Mouse (Mus musculus) forebrain, embryonic 13.5 days (tissue): ENCODE results near the gene 3110040M04Rik. TPM values are rescaled to one million over a fixed set of nuclear protein-coding genes. Genes with fewer than 3 reads are reported as not detected.

Experiments used
- ATAC-seq: fragments of 200-750 bp; cut with Nextera tagmentation; 2 replicates; pipeline ENCODE4 v1.8.0; 2017
- H3K27ac ChIP-seq: fragments of 300-500 bp; sonication (generic); 2 replicates; pipeline ENCODE4 v1.5.1; 2015; ENCODE audit warnings: inconsistent platforms, mild to moderate bottlenecking, moderate library complexity
- H3K27me3 ChIP-seq: fragments of 300-500 bp; sonication (generic); 2 replicates; pipeline ENCODE4 v1.6.1; 2015; ENCODE audit warnings: mild to moderate bottlenecking, inconsistent platforms
- H3K36me3 ChIP-seq: fragments of 300-500 bp; sonication (generic); 2 replicates; pipeline ENCODE4 v1.6.1; 2015; ENCODE audit warnings: mild to moderate bottlenecking, inconsistent platforms; ENCODE audit not compliant: poor library complexity, severe bottlenecking
- H3K4me1 ChIP-seq: fragments of 300-500 bp; sonication (generic); 2 replicates; pipeline ENCODE4 v1.6.1; 2015; ENCODE audit warnings: inconsistent platforms
- H3K4me2 ChIP-seq: fragments of 300-500 bp; sonication (generic); 2 replicates; pipeline ENCODE4 v1.6.1; 2015; ENCODE audit warnings: inconsistent platforms, mild to moderate bottlenecking, moderate library complexity
- H3K4me3 ChIP-seq: fragments of 300-500 bp; sonication (generic); 2 replicates; pipeline ENCODE4 v1.5.1; 2015; ENCODE audit warnings: mild to moderate bottlenecking, inconsistent platforms
- H3K9ac ChIP-seq: fragments of 300-500 bp; sonication (generic); 2 replicates; pipeline ENCODE4 v1.6.1; 2015; ENCODE audit warnings: mild to moderate bottlenecking, inconsistent platforms
- H3K9me3 ChIP-seq: fragments of 300-500 bp; sonication (generic); replicated peaks from 2 replicates; pipeline ENCODE4 v1.6.1; 2016; ENCODE audit warnings: inconsistent platforms
- WGBS: fragments of 180-500 bp; shearing (Covaris S2); methylation state at CpG from one replicate; pipeline ENCODE4 v1.1.7; 2015; 5-methylcytosine and 5-hydroxymethylcytosine counted together
- polyA plus RNA-seq: library from polyadenylated mRNA; unstranded; fragments of >200 nt; fragmentation: Nextera tagmentation; extraction: Ambion mirVana; gene quantifications from 2 replicates; pipeline ENCODE4 v1.2.1, GENCODE M21; 2015

The 3110040M04Rik gene
- polyA plus RNA-seq, 1 experiment from 2014 or later = not detected

- Histone ChIP-seq H3K4me2 (no peak overlapping the region), H3K9me3 (no peaks in the 10 kb centered on the region), H3K4me3 (no peak overlapping the region), H3K36me3 (no peaks in the 10 kb centered on the region), H3K27ac (no peak overlapping the region), H3K27me3 (no peaks in the 10 kb centered on the region), H3K9ac (no peak overlapping the region), H3K4me1 (no peaks in the 10 kb centered on the region)
- no peak for ATAC-seq
- 86% methylated on average over 1 of the region's 1 CpGs for WGBS
Measured at GRCm38 (mm10) chr1:151223377-151223776, 19.5 kb downstream of the 3110040M04Rik start.

- 94% methylated on average over 1 of the region's 1 CpGs for WGBS
- no peak for ATAC-seq
- no peaks in the 10 kb centered on the region for H3K27me3 ChIP-seq
Measured at GRCm38 (mm10) chr1:151224536-151224935, 20.6 kb downstream of the 3110040M04Rik start.

DNA sequence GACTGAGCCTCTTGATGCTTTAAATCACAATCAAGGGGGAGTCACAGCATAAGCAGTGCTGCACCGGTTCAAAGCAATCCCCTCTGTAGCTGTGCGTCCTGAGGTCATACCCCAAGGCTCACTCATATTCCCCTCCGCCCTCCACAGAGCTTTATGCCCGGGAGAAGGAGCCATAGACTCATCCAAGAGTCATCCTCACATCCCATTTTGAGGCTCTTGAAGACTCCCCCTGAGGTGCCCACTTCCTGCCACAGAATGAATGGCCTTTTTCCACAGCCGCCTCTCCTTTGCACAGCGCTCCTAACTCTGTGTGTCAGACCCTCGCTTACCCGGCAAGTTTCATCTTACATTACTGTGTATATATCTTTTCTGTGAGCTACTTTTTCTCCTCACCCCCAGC, 23.6 kb downstream of the 3110040M04Rik start:
- H3K27me3 ChIP-seq = no peaks in the 10 kb centered on the region
- 88% methylated on average over 8 of the region's 8 CpGs for WGBS

More at GRCm38 (mm10) chr1:151224536-151224935, 20.6 kb downstream of the 3110040M04Rik start:
- Histone ChIP-seq H3K36me3 (no peaks in the 10 kb centered on the region), H3K4me3 (no peak overlapping the region), H3K4me1 (no peaks in the 10 kb centered on the region), H3K9ac (no peak overlapping the region), H3K9me3 (no peaks in the 10 kb centered on the region), H3K27ac (no peak overlapping the region), H3K4me2 (no peak overlapping the region)

DNA sequence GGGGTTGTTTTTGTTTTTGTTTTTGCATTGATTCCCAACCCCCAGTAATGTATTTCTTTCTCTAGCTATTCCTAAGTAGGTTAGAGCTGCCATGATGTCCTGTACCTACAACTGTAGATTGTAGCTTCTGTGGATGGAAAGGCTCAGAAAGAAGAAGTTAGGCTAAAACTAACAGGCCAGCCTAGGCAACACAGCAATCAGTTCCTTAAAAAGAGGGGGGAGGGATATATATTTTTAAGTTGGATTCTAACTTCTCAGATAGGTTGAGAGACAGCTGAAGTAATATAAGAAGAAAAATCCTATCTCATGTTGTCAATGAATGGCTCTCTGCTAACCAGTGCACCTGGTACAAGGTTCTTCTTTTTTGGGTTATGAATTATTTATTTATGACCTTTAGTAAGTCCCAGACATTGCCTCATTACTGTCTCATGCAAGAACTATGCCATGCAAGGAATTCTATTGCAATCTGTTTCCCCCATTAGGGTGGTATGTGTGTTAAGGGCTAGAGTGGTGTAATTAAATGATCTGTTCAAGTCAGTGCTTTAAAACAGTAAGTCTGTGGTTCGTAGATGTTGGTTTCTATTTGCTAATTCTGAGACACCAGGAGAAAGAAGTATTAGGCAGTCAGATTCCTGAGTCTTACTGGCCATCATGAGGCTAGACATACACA, 24.5 kb downstream of the 3110040M04Rik start:
- no peaks in the 10 kb centered on the region for H3K9me3 ChIP-seq
- H3K36me3 ChIP-seq = no peaks in the 10 kb centered on the region
- 72% methylated on average over 1 of the region's 1 CpGs for WGBS
- no peak overlapping the region for H3K9ac ChIP-seq
- no peak for ATAC-seq
- H3K27me3 ChIP-seq = no peaks in the 10 kb centered on the region
- H3K4me3 ChIP-seq = no peak overlapping the region
- H3K4me2 ChIP-seq = no peak overlapping the region
- H3K4me1 ChIP-seq = no peaks in the 10 kb centered on the region
- no peak overlapping the region for H3K27ac ChIP-seq

More for the DNA sequence above, 23.6 kb downstream of the 3110040M04Rik start:
- no peak overlapping the region for H3K27ac ChIP-seq
- no peak overlapping the region for H3K9ac ChIP-seq
- H3K4me2 ChIP-seq = no peak overlapping the region
- H3K4me3 ChIP-seq = no peak overlapping the region
- no peaks in the 10 kb centered on the region for H3K36me3 ChIP-seq
- no peak for ATAC-seq
- no peaks in the 10 kb centered on the region for H3K4me1 ChIP-seq
- H3K9me3 ChIP-seq = no peaks in the 10 kb centered on the region

- Histone ChIP-seq H3K9me3 (no peaks in the 10 kb centered on the region), H3K4me2 (no peak overlapping the region), H3K27ac (no peak overlapping the region), H3K4me3 (no peak overlapping the region), H3K36me3 (no peaks in the 10 kb centered on the region), H3K9ac (no peak overlapping the region), H3K27me3 (no peaks in the 10 kb centered on the region), H3K4me1 (no peaks in the 10 kb centered on the region)
- ATAC-seq = no peak
- 86% methylated on average over 3 of the region's 3 CpGs for WGBS
Measured at GRCm38 (mm10) chr1:151232346-151232745, 28.4 kb downstream of the 3110040M04Rik start.

DNA sequence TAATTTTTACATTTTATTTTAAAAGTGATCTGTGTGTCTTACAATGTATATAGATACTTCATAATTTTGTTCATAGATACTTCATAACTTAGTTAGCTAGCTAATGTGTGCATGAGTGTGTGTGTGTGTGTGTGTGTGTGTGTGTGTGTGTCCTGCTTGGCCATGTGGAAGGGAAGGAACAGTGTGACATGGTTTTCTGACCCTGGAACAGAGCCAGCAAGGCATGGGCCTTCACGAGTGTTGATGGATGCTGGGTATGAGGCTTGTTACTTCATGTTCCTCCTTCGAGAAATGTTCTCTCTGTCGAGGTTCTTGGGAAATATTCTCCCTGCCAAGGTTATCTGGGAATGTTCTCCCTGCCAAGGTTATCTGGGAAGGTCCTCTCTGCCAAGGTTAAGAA, 29.8 kb downstream of the 3110040M04Rik start:
- H3K27ac ChIP-seq = no peak overlapping the region
- H3K36me3 ChIP-seq = no peaks in the 10 kb centered on the region
- no peaks in the 10 kb centered on the region for H3K9me3 ChIP-seq
- H3K27me3 ChIP-seq = no peaks in the 10 kb centered on the region
- 88% methylated on average over 3 of the region's 3 CpGs for whole genome bisulfite sequencing
- no peak overlapping the region for H3K4me3 ChIP-seq
- no peak for ATAC-seq
- no peak overlapping the region for H3K4me2 ChIP-seq
- no peaks in the 10 kb centered on the region for H3K4me1 ChIP-seq
- no peak overlapping the region for H3K9ac ChIP-seq

- ATAC-seq = no peak
- Histone ChIP-seq H3K4me1 (no peaks in the 10 kb centered on the region), H3K27ac (no peak overlapping the region), H3K9me3 (0 out of 2 replicates have a peak, but pooled peaks cover 4% of the 10 kb centered on the region), H3K4me2 (no peak overlapping the region), H3K9ac (no peak overlapping the region), H3K36me3 (no peaks in the 10 kb centered on the region), H3K27me3 (no peaks in the 10 kb centered on the region), H3K4me3 (no peak overlapping the region)
- 6% methylated on average over 2 of the region's 2 CpGs for WGBS
Measured at GRCm38 (mm10) chr1:151235574-151235973, 31.7 kb downstream of the 3110040M04Rik start.

DNA sequence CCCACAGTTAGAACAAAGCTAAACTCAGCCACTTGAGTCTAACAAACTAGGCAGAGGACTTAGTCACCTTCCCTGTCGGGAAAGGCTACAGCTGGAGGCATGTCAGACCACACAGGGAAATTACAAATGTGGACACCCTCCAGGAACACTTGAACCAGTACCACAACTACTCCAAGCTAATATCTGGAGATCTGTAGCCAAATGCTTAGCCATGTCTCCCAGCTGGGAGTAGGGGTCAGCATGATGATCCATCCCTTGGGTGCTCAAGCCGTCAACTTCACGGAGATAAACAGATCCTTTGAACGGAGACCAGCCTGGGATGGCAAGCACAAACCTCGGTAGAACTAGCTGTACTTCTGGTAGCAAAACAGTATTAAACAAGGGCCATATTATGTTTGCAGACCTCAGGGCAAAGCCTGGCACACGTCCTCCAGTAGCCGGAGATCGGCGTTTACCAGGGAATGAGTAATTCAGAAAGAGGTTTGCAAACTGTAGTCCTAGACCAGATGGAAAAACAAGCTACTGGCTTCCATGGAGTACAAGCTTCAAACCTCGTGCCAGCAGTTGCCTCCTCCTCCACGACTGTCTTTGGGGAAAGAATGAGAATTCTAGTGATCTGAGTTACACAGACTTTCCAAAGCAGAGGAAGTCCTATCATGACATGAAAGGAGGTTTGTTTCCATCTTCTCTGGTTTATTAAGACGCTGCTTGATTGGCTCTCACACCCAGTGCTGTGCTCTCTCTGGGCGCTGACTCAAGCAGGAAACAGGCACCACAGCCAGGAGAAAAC, 32.4 kb downstream of the 3110040M04Rik start:
- 0 out of 2 replicates have a peak, but pooled peaks cover 4% of the 10 kb centered on the region for H3K9me3 ChIP-seq
- H3K27me3 ChIP-seq = no peaks in the 10 kb centered on the region
- ATAC-seq = no peak
- H3K4me2 ChIP-seq = no peak overlapping the region
- H3K36me3 ChIP-seq = no peaks in the 10 kb centered on the region
- no peaks in the 10 kb centered on the region for H3K4me1 ChIP-seq
- no peak overlapping the region for H3K27ac ChIP-seq
- WGBS = 77% methylated on average over 13 of the region's 13 CpGs
- no peak overlapping the region for H3K9ac ChIP-seq
- no peak overlapping the region for H3K4me3 ChIP-seq

GRCm38 (mm10) chr1:151237780-151238179, 33.9 kb downstream of the 3110040M04Rik start:
- H3K9me3 ChIP-seq = 0 out of 2 replicates have a peak, but pooled peaks cover 4% of the 10 kb centered on the region
- ATAC-seq = no peak

GRCm38 (mm10) chr1:151243332-151243731, 39.4 kb downstream of the 3110040M04Rik start:
- H3K9ac ChIP-seq = no peak overlapping the region
- H3K4me2 ChIP-seq = no peak overlapping the region
- H3K27ac ChIP-seq = no peak overlapping the region
- no peaks in the 10 kb centered on the region for H3K27me3 ChIP-seq
- no peaks in the 10 kb centered on the region for H3K36me3 ChIP-seq
- 0 out of 2 replicates have a peak, but pooled peaks cover 4% of the 10 kb centered on the region for H3K9me3 ChIP-seq
- no peaks in the 10 kb centered on the region for H3K4me1 ChIP-seq
- WGBS = 90% methylated on average over 4 of the region's 4 CpGs
- no peak overlapping the region for H3K4me3 ChIP-seq
- no peak for ATAC-seq

More at GRCm38 (mm10) chr1:151237780-151238179, 33.9 kb downstream of the 3110040M04Rik start:
- Histone ChIP-seq H3K27me3 (no peaks in the 10 kb centered on the region), H3K9ac (no peak overlapping the region), H3K4me1 (no peaks in the 10 kb centered on the region), H3K4me2 (no peak overlapping the region), H3K4me3 (no peak overlapping the region), H3K27ac (no peak overlapping the region), H3K36me3 (no peaks in the 10 kb centered on the region)
- 90% methylated on average over 3 of the region's 3 CpGs for WGBS

GRCm38 (mm10) chr1:151244013-151244412, 40.1 kb downstream of the 3110040M04Rik start:
- no peaks in the 10 kb centered on the region for H3K36me3 ChIP-seq
- H3K4me3 ChIP-seq = no peak overlapping the region
- H3K27me3 ChIP-seq = no peaks in the 10 kb centered on the region
- 87% methylated on average over 5 of the region's 5 CpGs for WGBS
- H3K9me3 ChIP-seq = 0 out of 2 replicates have a peak, but pooled peaks cover 4% of the 10 kb centered on the region
- no peaks in the 10 kb centered on the region for H3K4me1 ChIP-seq
- no peak overlapping the region for H3K9ac ChIP-seq
- H3K27ac ChIP-seq = no peak overlapping the region
- ATAC-seq = no peak
- H3K4me2 ChIP-seq = no peak overlapping the region

DNA sequence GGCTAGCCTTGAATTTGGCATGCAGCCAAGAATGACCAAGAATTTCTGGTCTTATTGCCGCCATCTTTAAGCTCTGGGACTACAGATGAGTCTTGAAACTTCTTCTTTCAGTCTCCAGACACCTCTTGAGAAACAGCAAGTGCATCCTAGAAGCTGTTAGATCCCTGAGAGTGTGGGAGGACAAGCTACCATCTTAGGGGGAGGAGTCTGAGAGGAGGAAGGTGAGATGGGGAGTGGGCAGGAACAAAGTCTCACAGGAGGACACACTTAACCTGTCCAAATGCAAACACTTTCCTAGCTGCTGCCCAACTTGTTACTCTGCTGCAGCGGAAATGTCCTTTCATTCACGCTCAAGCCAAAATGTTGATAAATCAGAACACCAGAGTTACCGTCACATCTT, 40.8 kb downstream of the 3110040M04Rik start:
- Histone ChIP-seq H3K4me1 (no peaks in the 10 kb centered on the region), H3K9ac (no peak overlapping the region), H3K27me3 (no peaks in the 10 kb centered on the region), H3K4me2 (no peak overlapping the region), H3K9me3 (0 out of 2 replicates have a peak, but pooled peaks cover 4% of the 10 kb centered on the region), H3K36me3 (no peaks in the 10 kb centered on the region), H3K4me3 (no peak overlapping the region), H3K27ac (no peak overlapping the region)
- no peak for ATAC-seq
- WGBS = 96% methylated on average over 4 of the region's 4 CpGs
